Mouse (Mus musculus) MEL (cell line): ENCODE measurements at regions not wholly inside any gene's neighbourhood (a gene's known extent, or its start where the extent isn't known, plus 50 kb on each side); places are given as distances from the start of the nearest gene placed in this dataset.

Experiments used
- DNase-seq: peaks from one replicate; pipeline ENCODE4 v3.0.0; 2011; ENCODE audit warnings: low read depth, low spot score
- H3K27ac ChIP-seq: 2 replicates; pipeline ENCODE4 v1.5.1; 2012; ENCODE audit warnings: low read depth, mild to moderate bottlenecking, control low read depth, low read length, moderate library complexity; ENCODE audit not compliant: control insufficient read depth
- H3K27me3 ChIP-seq, 2 experiments: fragments of 150-350 bp in 1 of 2; sonication (generic) in 1 of 2; 2 replicates each; pipeline ENCODE4 v1.6.1; 2012; ENCODE audit warnings: low read length in 2 of 2, mild to moderate bottlenecking in 2 of 2, improper control_type of control experiment in 1 of 2, moderate library complexity in 1 of 2; ENCODE audit not compliant: insufficient read depth in 2 of 2, control insufficient read depth in 1 of 2
- H3K36me3 ChIP-seq, 2 experiments: 2 replicates each; pipeline ENCODE4 v1.6.1; 2012 to 2014; ENCODE audit warnings: low read length in 2 of 2, improper control_type of control experiment in 1 of 2, inconsistent platforms in 1 of 2, mild to moderate bottlenecking in 1 of 2; ENCODE audit not compliant: insufficient read depth in 2 of 2, control insufficient read depth in 1 of 2
- H3K4me1 ChIP-seq, 2 experiments: fragments of 150-350 bp in 1 of 2; sonication (generic) in 1 of 2; 2 replicates each; pipeline ENCODE4 v1.6.1; 2012; ENCODE audit warnings: low read length in 2 of 2, improper control_type of control experiment in 1 of 2, mild to moderate bottlenecking in 1 of 2; ENCODE audit not compliant: insufficient read depth in 2 of 2, control insufficient read depth in 1 of 2
- H3K4me3 ChIP-seq, 2 experiments: fragments of 150-350 bp in 1 of 2; sonication (generic) in 1 of 2; 2 replicates each; pipeline ENCODE4 v1.5.1; 2012; ENCODE audit warnings: low read depth in 2 of 2, low read length in 2 of 2, mild to moderate bottlenecking in 2 of 2, moderate library complexity in 2 of 2, control low read depth in 1 of 2, improper control_type of control experiment in 1 of 2; ENCODE audit not compliant: control insufficient read depth in 1 of 2, insufficient read depth in 1 of 2
- H3K79me2 ChIP-seq: 2 replicates; pipeline ENCODE4 v1.6.1; 2012; ENCODE audit warnings: mild to moderate bottlenecking, low read length, moderate library complexity; ENCODE audit not compliant: control insufficient read depth, poor library complexity, insufficient read depth
- H3K9ac ChIP-seq: 2 replicates; pipeline ENCODE4 v1.6.1; 2012; ENCODE audit warnings: low read depth, mild to moderate bottlenecking, control low read depth, low read length, moderate library complexity; ENCODE audit not compliant: control insufficient read depth, poor library complexity, severe bottlenecking
- H3K9me3 ChIP-seq: fragments of 150-350 bp; sonication (generic); replicated peaks from 2 replicates; pipeline ENCODE4 v1.6.1; 2012; ENCODE audit warnings: mild to moderate bottlenecking, low read length, improper control_type of control experiment, moderate library complexity; ENCODE audit not compliant: insufficient read depth
- BHLHE40 ChIP-seq: IDR thresholded peaks from 2 replicates; pipeline ENCODE4 v1.6.1; 2012; ENCODE audit warnings: low read depth, mild to moderate bottlenecking, inconsistent platforms, low read length, improper control_type of control experiment, borderline replicate concordance
- CHD1 ChIP-seq: IDR thresholded peaks from 2 replicates; pipeline ENCODE4 v1.6.1; 2012; ENCODE audit warnings: low read depth, mild to moderate bottlenecking, inconsistent platforms, low read length, improper control_type of control experiment
- E2F4 ChIP-seq: IDR thresholded peaks from 2 replicates; pipeline ENCODE4 v1.6.1; 2011; ENCODE audit warnings: low read depth, low read length, improper control_type of control experiment, borderline replicate concordance
- ELF1 ChIP-seq: IDR thresholded peaks from 2 replicates; pipeline ENCODE4 v1.6.1; 2014; ENCODE audit warnings: low read depth, mild to moderate bottlenecking, inconsistent platforms, low read length, improper control_type of control experiment, moderate library complexity
- GABPA ChIP-seq: IDR thresholded peaks from 2 replicates; pipeline ENCODE4 v1.6.1; 2012; ENCODE audit warnings: low read depth, mild to moderate bottlenecking, inconsistent platforms, low read length, improper control_type of control experiment, moderate library complexity
- GATA1 ChIP-seq: IDR thresholded peaks from 2 replicates; pipeline ENCODE4 v1.6.1; 2011; ENCODE audit warnings: low read depth, low read length, improper control_type of control experiment
- MAFK ChIP-seq: IDR thresholded peaks from 2 replicates; pipeline ENCODE4 v1.6.1; 2011; ENCODE audit warnings: low read depth, mild to moderate bottlenecking, low read length, improper control_type of control experiment, borderline replicate concordance
- MAX ChIP-seq: IDR thresholded peaks from 2 replicates; pipeline ENCODE4 v1.6.1; 2011; ENCODE audit warnings: low read length, improper control_type of control experiment
- MEF2A ChIP-seq: IDR thresholded peaks from 2 replicates; pipeline ENCODE4 v1.6.1; 2014; ENCODE audit warnings: low read depth, mild to moderate bottlenecking, inconsistent platforms, low read length, improper control_type of control experiment; ENCODE audit not compliant: poor library complexity, insufficient replicate concordance, severe bottlenecking; ENCODE audit errors: extremely low read depth
- MYB ChIP-seq: IDR thresholded peaks from 2 replicates; pipeline ENCODE4 v1.6.1; 2011; ENCODE audit warnings: mild to moderate bottlenecking, low read depth, low read length, improper control_type of control experiment
- MYC ChIP-seq: IDR thresholded peaks from 2 replicates; pipeline ENCODE4 v1.6.1; 2011; ENCODE audit warnings: low read depth, mild to moderate bottlenecking, low read length, improper control_type of control experiment, moderate library complexity
- NELFE ChIP-seq: IDR thresholded peaks from 2 replicates; pipeline ENCODE4 v1.6.1; 2011; ENCODE audit warnings: low read depth, low read length, improper control_type of control experiment
- POLR2A ChIP-seq, 2 experiments: IDR thresholded peaks; 2 replicates each; pipeline ENCODE4 v1.6.1; 2011 to 2012; ENCODE audit warnings: low read length in 2 of 2, mild to moderate bottlenecking in 2 of 2, control low read depth in 1 of 2, improper control_type of control experiment in 1 of 2, low read depth in 1 of 2, moderate library complexity in 1 of 2; ENCODE audit not compliant: control insufficient read depth in 1 of 2, insufficient read depth in 1 of 2, poor library complexity in 1 of 2
- RAD21 ChIP-seq: IDR thresholded peaks from 2 replicates; pipeline ENCODE4 v1.6.1; 2011; ENCODE audit warnings: mild to moderate bottlenecking, low read depth, low read length, improper control_type of control experiment
- SIN3A ChIP-seq: IDR thresholded peaks from 2 replicates; pipeline ENCODE4 v1.6.1; 2012; ENCODE audit warnings: low read length, improper control_type of control experiment, inconsistent platforms
- TAL1 ChIP-seq: IDR thresholded peaks from 2 replicates; pipeline ENCODE4 v1.6.1; 2012; ENCODE audit warnings: mild to moderate bottlenecking, inconsistent platforms, low read length, moderate library complexity, mixed read lengths
- TCF12 ChIP-seq: IDR thresholded peaks from 2 replicates; pipeline ENCODE4 v1.6.1; 2014; ENCODE audit warnings: low read depth, mild to moderate bottlenecking, inconsistent platforms, low read length, improper control_type of control experiment, moderate library complexity
- UBTF ChIP-seq: IDR thresholded peaks from 2 replicates; pipeline ENCODE4 v1.6.1; 2012; ENCODE audit warnings: low read depth, mild to moderate bottlenecking, inconsistent platforms, low read length, improper control_type of control experiment, moderate library complexity, borderline replicate concordance; ENCODE audit not compliant: insufficient read depth
- ZC3H11A ChIP-seq: IDR thresholded peaks from 2 replicates; pipeline ENCODE4 v1.6.1; 2012; ENCODE audit warnings: low read depth, mild to moderate bottlenecking, inconsistent platforms, low read length, improper control_type of control experiment
- ZKSCAN1 ChIP-seq: IDR thresholded peaks from 2 replicates; pipeline ENCODE4 v1.6.1; 2012; ENCODE audit warnings: low read depth, mild to moderate bottlenecking, inconsistent platforms, low read length, improper control_type of control experiment, moderate library complexity

DNA sequence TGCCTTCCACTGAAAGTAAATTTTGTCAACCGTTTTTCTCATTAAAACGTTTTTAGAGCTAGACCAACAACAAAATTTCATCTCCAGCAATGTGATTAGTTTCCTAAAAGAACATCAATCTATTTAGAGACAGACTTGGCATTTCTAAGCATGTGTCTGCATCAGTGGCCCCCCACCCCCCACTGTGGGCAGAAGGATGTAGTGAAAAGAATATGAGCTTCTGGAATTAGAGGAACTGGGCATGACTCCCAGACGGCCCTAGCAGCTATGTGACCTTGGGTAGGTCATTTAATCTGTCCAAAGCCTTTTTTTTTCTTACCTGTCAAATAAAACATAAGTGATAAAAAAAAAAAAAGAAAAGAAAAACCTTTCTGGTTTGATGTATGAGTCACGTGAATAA is 78.9 kb upstream of the Scel start:
- Histone ChIP-seq H3K27me3 (no peaks in the 10 kb centered on the region), H3K4me1 (no peaks in the 10 kb centered on the region), H3K4me3 (no peak overlapping the region), H3K79me2 (no peaks in the 10 kb centered on the region), H3K9me3 (no peaks in the 10 kb centered on the region), H3K36me3 (no peaks in the 10 kb centered on the region), H3K27ac (no peak overlapping the region), H3K9ac (no peak overlapping the region)
- no peak for DNase-seq
- TF ChIP-seq RAD21 = no peak
- no peak for TF ChIP-seq MAX
- no peak for TF ChIP-seq POLR2A (IDR thresholded peaks at IDR 0.05; ENCODE audit: control insufficient read depth in 1 of 2, insufficient read depth in 1 of 2, low read depth in 1 of 2, low read length in 2 of 2, poor library complexity in 1 of 2)
- TF ChIP-seq CHD1 = no peak
- TF ChIP-seq TCF12 = no peak
- TF ChIP-seq UBTF = no peak
- TF ChIP-seq ZC3H11A = no peak
- TF ChIP-seq TAL1 = no peak
- TF ChIP-seq E2F4 = no peak
- no peak for TF ChIP-seq MYC
- no peak for TF ChIP-seq SIN3A

DNA sequence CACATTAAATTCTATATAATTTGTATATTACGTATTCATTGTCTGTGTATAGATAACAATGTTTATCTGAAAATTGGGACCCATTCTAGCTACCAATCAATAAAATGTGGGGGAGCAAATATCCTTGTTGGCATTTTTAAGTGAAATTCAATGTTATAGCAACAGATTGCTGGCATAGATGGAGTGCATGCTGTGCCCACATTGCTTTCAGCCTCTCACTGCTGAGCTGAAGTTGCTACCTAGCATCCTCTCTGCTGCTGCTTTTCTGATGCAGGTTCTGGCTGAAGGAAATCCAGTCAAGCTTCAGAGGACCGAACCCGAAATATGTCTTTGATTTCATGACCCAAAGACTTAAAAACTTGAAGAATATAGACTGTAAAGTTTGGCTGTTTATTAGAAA is 80.0 kb upstream of the Scel start:
- Histone ChIP-seq H3K9ac (no peak overlapping the region), H3K4me1 (no peaks in the 10 kb centered on the region), H3K36me3 (no peaks in the 10 kb centered on the region), H3K4me3 (no peak overlapping the region), H3K27ac (no peak overlapping the region), H3K27me3 (no peaks in the 10 kb centered on the region), H3K9me3 (no peaks in the 10 kb centered on the region), H3K79me2 (no peaks in the 10 kb centered on the region)
- TF ChIP-seq UBTF (no peak), ELF1 (no peak), MAFK (no peak), RAD21 (no peak), MEF2A (no peak), GATA1 (no peak), NELFE (no peak), GABPA (no peak), SIN3A (no peak), ZKSCAN1 (no peak), MYB (no peak), BHLHE40 (no peak)
- no peak for DNase-seq
